Mouse (Mus musculus): ENCODE data around the gene Rps6kl1. TPM values are rescaled to one million over a fixed set of nuclear protein-coding genes. Genes with fewer than 3 reads are reported as not detected.

The Rps6kl1 gene
- total and polyA plus RNA-seq, 3 experiments = 0.21 to 0.86 (median 0.36) TPM

- Histone ChIP-seq H3K4me2 (ENCODE audit: insufficient read depth, low read depth, poor library complexity, severe bottlenecking) (no peak overlapping the region), H3K4me3 (replicated peaks in 1 of 3; ENCODE audit: low read depth in 2 of 3, low read length in 2 of 3, poor library complexity in 1 of 3) (no peak overlapping the region), H3K9ac (ENCODE audit: insufficient read depth, low read depth) (no peak overlapping the region), H3K4me1 (ENCODE audit: control insufficient read depth in 1 of 2, insufficient read depth in 2 of 2) (no peaks in the 10 kb centered on the region), H3K36me3 (replicated peaks in 1 of 2; ENCODE audit: control insufficient read depth in 1 of 2, insufficient read depth in 1 of 2, low read length in 1 of 2) (peaks cover 57 to 72% of the 10 kb centered on the region in 2 experiments), H3K79me2 (replicated peaks; ENCODE audit: control insufficient read depth, extremely low read depth, insufficient read depth, poor library complexity, severe bottlenecking) (no peaks in the 10 kb centered on the region), H3K27me3 (replicated peaks) (no peaks in the 10 kb centered on the region), H3K27ac (ENCODE audit: insufficient read depth, low read depth) (no peak overlapping the region), H3K9me3 (replicated peaks; ENCODE audit: low read length) (peaks cover 2% of the 10 kb centered on the region)
- DNase-seq (ENCODE audit: extremely low read depth) = no peak
- dilution Hi-C loops (cut with MboI; ENCODE audit: extremely low pct_ligation_motif_present, extremely low pct_unique_long_range_greater_than_20kb, low sequenced_read_pairs) (no loop called here), in situ Hi-C loops (cut with MboI; ENCODE audit: low pct_ligation_motif_present, low pct_unique_long_range_greater_than_20kb, low sequenced_read_pairs) (loop anchor here (5.0 kb wide), 1 partner anchor 42 kb away; no protein-coding TSS in a partner anchor)
- no peak for TF ChIP-seq ZNF384 (IDR thresholded peaks at IDR 0.05; ENCODE audit: low read depth, low read length)
- TF ChIP-seq ZMIZ1 (IDR thresholded peaks at IDR 0.05; ENCODE audit: low read depth, low read length) = no peak
- TF ChIP-seq ELF1 (IDR thresholded peaks at IDR 0.05; ENCODE audit: low read depth, low read length) = no peak
- TF ChIP-seq MAX (IDR thresholded peaks at IDR 0.05; ENCODE audit: low read length) = no peak
- TF ChIP-seq RAD21 (IDR thresholded peaks at IDR 0.05; ENCODE audit: low read depth, low read length) = no peak
- TF ChIP-seq NELFE (IDR thresholded peaks at IDR 0.05; ENCODE audit: low read depth, low read length) = no peak
- no peak for TF ChIP-seq CHD1 (IDR thresholded peaks at IDR 0.05; ENCODE audit: low read depth, low read length)
- TF ChIP-seq E2F4 (IDR thresholded peaks at IDR 0.05; ENCODE audit: insufficient replicate concordance, low read depth, low read length) = no peak
- TF ChIP-seq NRF1 (IDR thresholded peaks at IDR 0.05; ENCODE audit: low read depth, low read length) = no peak
- TF ChIP-seq ETS1 (conservative IDR thresholded peaks at IDR 0.05; ENCODE audit: low read depth, low read length) = no peak
- no peak for TF ChIP-seq ZC3H11A (IDR thresholded peaks at IDR 0.05; ENCODE audit: low read depth, low read length)
- no peak for TF ChIP-seq SMC3 (IDR thresholded peaks at IDR 0.05; ENCODE audit: low read depth, low read length)
- no peak for TF ChIP-seq USF1 (IDR thresholded peaks at IDR 0.05; ENCODE audit: low read depth, low read length)
- TF ChIP-seq BHLHE40 (IDR thresholded peaks at IDR 0.05; ENCODE audit: low read depth, low read length) = no peak
- TF ChIP-seq POLR2A (IDR thresholded peaks at IDR 0.05; ENCODE audit: low read depth, low read length) = no peak
Observed at GRCm38 (mm10) chr12:85134043-85134794, 16.8 kb downstream of the Rps6kl1 start.

- H3K9ac ChIP-seq (ENCODE audit: insufficient read depth, low read depth) = no peak overlapping the region
- no peak overlapping the region for H3K27ac ChIP-seq (ENCODE audit: insufficient read depth, low read depth)
- DNase-seq (ENCODE audit: extremely low read depth) = no peak
- in situ Hi-C loops (cut with MboI; ENCODE audit: low pct_ligation_motif_present, low pct_unique_long_range_greater_than_20kb, low sequenced_read_pairs) (loop anchor here (5.0 kb wide), 1 partner anchor 39 kb away; no protein-coding TSS in a partner anchor), dilution Hi-C loops (cut with MboI; ENCODE audit: extremely low pct_ligation_motif_present, extremely low pct_unique_long_range_greater_than_20kb, low sequenced_read_pairs) (no loop called here)
- H3K9me3 ChIP-seq (replicated peaks; ENCODE audit: low read length) = peaks cover 2% of the 10 kb centered on the region
- H3K79me2 ChIP-seq (replicated peaks; ENCODE audit: control insufficient read depth, extremely low read depth, insufficient read depth, poor library complexity, severe bottlenecking) = no peaks in the 10 kb centered on the region
- no peak overlapping the region for H3K4me3 ChIP-seq (replicated peaks in 1 of 3; ENCODE audit: low read depth in 2 of 3, low read length in 2 of 3, poor library complexity in 1 of 3)
- peaks cover 75 to 92% of the 10 kb centered on the region in 2 experiments for H3K36me3 ChIP-seq (replicated peaks in 1 of 2; ENCODE audit: control insufficient read depth in 1 of 2, insufficient read depth in 1 of 2, low read length in 1 of 2)
- H3K4me1 ChIP-seq (ENCODE audit: control insufficient read depth in 1 of 2, insufficient read depth in 2 of 2) = no peaks in the 10 kb centered on the region
- TF ChIP-seq E2F4 (IDR thresholded peaks at IDR 0.05; ENCODE audit: insufficient replicate concordance, low read depth, low read length) (no peak), TCF12 (IDR thresholded peaks at IDR 0.05; ENCODE audit: low read depth, low read length) (no peak), CTCF (conservative IDR thresholded peaks at IDR 0.05 in 1 of 2, IDR thresholded peaks at IDR 0.05 in 1 of 2; ENCODE audit: low read depth in 2 of 2, low read length in 2 of 2) (no peak), MAZ (IDR thresholded peaks at IDR 0.05; ENCODE audit: low read depth, low read length) (no peak), RCOR1 (conservative IDR thresholded peaks at IDR 0.05; ENCODE audit: low read depth, low read length) (no peak), BHLHE40 (IDR thresholded peaks at IDR 0.05; ENCODE audit: low read depth, low read length) (no peak), ZC3H11A (IDR thresholded peaks at IDR 0.05; ENCODE audit: low read depth, low read length) (no peak), MAX (IDR thresholded peaks at IDR 0.05; ENCODE audit: low read length) (no peak), MEF2A (IDR thresholded peaks at IDR 0.05; ENCODE audit: borderline replicate concordance, low read depth, low read length) (no peak), GABPA (IDR thresholded peaks at IDR 0.05; ENCODE audit: insufficient replicate concordance, low read depth, low read length) (no peak), MAFK (IDR thresholded peaks at IDR 0.05; ENCODE audit: insufficient replicate concordance, low read length) (no peak), CHD1 (IDR thresholded peaks at IDR 0.05; ENCODE audit: low read depth, low read length) (no peak), KAT2A (IDR thresholded peaks at IDR 0.05; ENCODE audit: insufficient replicate concordance, low read length) (no peak), UBTF (IDR thresholded peaks at IDR 0.05; ENCODE audit: low read depth, low read length) (no peak), POLR2A (IDR thresholded peaks at IDR 0.05; ENCODE audit: low read depth, low read length) (no peak), SMC3 (IDR thresholded peaks at IDR 0.05; ENCODE audit: low read depth, low read length) (no peak), POLR2AphosphoS2 (IDR thresholded peaks at IDR 0.05; ENCODE audit: low read depth, low read length) (no peak), ETS1 (conservative IDR thresholded peaks at IDR 0.05; ENCODE audit: low read depth, low read length) (no peak)
- H3K27me3 ChIP-seq (replicated peaks) = no peaks in the 10 kb centered on the region
- no peak overlapping the region for H3K4me2 ChIP-seq (ENCODE audit: insufficient read depth, low read depth, poor library complexity, severe bottlenecking)
Observed at GRCm38 (mm10) chr12:85131361-85131760, 19.7 kb downstream of the Rps6kl1 start.
